Mouse (Mus musculus) layer of hippocampus, postnatal 14 days (tissue): ENCODE data around the gene Ssr1. TPM values are rescaled to one million over a fixed set of nuclear protein-coding genes. Genes with fewer than 3 reads are reported as not detected.
A peak's percentile ranks its signal among the peaks of the same experiment; 100 is the strongest.

Source experiments
- DNase-seq, 2 experiments: peaks; one replicate each; pipeline ENCODE4 v3.0.0; 2021 to 2022; ENCODE audit warnings: low spot score in 2 of 2, mixed read lengths in 1 of 2
- total RNA-seq, 2 experiments: library from RNA; stranded (reverse); gene quantifications; 2 replicates each; pipeline ENCODE4 v1.2.3; 2021

The Ssr1 gene
- total RNA-seq, 2 experiments from 2014 or later, result 81.9 to 82.1 TPM

DNA sequence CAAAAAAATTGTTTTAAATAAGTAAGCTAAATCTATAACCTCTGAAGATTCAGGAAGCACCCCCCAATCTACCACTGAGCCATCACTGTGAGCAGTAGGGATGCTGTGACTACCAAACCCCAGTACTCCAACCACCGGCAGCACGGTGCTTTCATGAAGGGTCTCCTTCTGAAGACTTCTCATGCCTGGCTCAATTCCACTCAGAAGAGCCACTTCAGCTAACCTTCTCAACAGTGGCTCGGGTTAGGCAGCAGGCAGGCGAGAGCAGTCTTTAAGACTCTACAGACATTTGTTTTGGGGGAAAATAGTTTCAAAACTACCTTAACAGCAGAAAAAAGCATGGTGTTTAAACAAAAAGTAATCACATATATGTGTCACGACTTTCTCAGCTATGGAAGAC is 13.0 kb downstream of the Ssr1 start:
- no peak for DNase-seq

DNA sequence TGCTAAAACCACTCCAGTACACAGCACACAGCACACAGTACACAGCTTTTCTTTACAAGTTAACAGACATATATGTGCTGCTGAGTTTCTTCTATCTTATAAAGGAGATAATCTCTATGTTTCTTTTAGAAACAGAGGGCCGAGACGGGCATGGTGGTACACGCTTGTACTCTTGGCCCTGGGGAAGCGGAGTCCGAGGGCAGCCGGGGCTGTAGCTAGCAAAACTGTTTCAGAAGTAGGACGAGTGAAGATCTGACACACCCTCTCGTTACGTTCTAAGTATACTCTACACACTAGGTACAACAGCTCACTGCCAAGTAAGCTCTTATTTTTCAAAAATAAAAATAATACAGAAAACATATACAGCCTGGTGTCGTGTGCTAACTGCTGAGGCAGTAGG is 13.7 kb downstream of the Ssr1 start:
- no peak for DNase-seq

DNA sequence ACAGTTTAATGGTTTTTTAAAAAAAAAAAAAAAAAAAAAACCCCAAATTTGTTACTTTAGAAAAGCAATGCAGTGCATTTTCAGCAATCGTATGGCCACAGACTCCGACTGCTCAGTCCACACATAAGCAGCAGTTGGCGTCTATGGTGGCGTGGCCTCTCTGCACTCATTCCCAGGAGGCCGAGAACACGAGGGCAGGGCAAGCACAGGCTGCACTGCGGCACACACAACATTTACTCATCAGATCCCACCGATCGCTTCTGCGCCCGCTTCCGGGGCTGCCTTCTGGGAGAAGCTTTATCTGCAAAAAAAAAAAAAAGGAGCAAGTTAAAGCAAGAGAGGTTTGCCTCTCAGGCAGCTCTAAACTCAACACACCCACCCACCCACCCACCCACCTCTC is 14.5 kb downstream of the Ssr1 start:
- DNase-seq, result no peak

GRCm38 (mm10) chr13:37974731-37975130 is 19.3 kb downstream of the Ssr1 start:
- no peak for DNase-seq

DNA sequence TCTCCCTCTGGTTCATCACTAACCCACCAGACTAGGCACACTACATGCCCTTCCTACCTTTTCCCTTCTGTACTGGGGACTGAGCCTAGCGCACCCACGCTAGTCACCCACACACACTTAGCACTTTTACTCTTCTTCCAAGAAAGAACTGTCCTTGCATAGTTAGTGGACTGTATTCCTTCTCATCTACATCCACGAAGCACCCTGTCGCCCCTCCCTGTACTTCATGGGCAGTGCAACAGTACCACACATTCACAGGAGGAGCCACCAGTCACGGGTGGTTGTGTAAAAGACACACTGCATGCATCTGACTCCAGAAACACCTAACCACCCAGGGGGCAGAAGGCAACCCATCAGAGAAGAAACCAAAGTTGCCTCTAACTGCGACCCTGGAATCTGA is 20.0 kb downstream of the Ssr1 start:
- DNase-seq, result no peak

DNA sequence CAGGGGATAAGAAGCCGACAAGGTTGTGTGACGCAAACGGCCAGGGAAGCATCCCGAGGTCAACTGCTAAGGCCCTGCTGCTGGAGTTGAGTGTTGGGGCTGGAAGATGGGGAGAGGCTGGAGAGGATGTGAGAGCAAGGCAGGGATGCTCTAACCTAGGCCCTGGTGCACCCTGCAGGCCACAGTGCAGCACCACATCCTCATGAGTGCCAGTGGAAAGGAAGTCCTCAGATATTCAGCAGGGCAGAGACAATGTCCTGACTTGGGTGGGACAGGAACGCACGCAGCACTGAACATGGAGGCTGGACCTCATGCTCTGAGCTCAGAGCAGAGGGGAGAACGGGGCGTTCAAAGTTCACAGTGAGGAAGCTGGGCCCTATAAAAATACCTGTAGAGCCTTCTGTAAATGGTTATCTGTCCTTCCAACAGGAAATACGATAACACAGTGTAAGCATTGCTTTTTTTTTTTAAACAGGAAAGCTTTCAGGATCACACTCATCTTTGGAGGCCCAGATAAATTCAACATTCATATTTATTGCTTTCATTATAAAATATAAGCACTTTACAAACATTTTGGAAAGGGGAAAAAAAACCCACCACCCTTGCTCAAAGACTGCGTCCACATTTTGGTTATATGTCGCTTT is 23.0 kb downstream of the Ssr1 start:
- no peak for DNase-seq

DNA sequence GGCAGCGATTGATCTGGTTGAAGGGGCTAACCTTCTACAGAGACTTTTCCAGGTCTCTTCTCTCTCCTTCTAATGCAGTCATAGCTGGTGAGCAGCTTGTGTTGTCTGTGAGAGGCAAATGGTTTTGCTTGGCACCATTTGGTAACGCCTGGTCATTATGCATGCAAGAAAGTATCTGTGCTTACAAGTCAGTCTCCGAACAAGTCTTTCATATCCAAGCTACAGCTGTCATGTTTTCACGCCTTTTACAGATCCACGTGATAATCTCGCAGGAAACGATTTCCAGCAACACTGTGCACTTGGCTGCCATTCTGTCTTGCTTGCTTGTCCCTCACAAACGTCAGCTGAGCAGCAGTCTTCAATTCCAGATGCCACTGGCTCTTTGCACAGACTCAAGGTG is 24.0 kb downstream of the Ssr1 start:
- peak in 1 of 2 experiments; percentile 63 for DNase-seq

GRCm38 (mm10) chr13:37969337-37969736 is 24.7 kb downstream of the Ssr1 start:
- DNase-seq, result peak; percentile 88

GRCm38 (mm10) chr13:37967565-37967964 is 26.5 kb downstream of the Ssr1 start:
- DNase-seq, result no peak

DNA sequence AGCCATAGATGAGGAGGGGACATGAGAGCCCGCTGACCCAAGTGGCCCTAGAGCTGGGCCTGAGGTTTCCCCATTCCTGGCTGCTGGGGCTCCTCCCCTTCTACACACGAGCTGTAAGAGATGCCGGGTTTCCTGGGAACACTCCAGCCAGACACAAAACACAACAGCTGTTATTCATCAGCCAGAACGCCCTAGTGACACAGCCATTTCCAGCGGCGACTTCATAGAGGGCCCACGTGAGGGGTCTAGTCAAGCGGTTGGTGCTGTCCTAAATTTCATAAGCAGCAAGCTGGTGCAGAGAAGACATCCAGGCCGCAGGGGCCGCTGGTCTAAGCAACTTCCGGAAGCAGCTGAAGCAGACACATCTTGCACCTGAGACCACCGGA is 27.0 kb downstream of the Ssr1 start:
- no peak for DNase-seq

GRCm38 (mm10) chr13:37966256-37967051 is 27.6 kb downstream of the Ssr1 start:
- DNase-seq, result no peak

DNA sequence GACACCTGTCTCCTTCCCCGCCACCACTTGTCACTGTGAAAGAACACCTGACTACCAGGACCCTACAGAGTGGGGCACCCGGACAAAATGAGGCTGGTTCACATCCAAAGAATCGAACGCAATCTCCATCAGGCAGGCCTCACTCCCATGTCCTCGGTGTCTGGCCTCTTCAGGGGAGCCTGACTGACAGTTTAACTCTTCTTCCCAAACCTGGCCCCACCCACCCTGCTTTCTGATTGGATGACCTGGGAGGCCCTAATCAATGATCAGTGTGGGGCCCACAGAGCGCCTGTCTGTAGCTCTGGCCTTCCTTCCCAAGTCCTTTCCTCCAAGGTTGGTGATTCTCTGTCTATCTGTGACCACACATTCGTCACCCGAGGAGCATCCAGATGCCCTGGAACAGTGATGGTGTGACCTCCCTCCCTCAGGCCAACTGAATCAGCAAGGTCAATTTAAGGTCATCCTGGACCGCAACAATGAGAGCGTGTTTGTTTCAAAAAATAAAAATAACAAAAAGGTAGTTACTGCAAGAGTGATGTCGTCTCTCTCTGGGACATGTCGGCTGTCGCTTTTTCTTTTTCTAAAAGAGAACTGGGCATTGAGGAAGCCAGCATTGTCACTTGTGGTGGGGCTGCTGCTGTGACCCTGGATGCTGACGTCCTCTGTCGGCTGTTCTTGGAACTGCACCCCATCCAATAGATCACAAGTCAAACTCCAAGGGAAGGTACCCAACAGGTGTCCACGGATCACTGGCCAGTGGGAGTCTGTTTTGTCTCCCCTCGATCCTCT is 28.7 kb downstream of the Ssr1 start:
- no peak for DNase-seq

DNA sequence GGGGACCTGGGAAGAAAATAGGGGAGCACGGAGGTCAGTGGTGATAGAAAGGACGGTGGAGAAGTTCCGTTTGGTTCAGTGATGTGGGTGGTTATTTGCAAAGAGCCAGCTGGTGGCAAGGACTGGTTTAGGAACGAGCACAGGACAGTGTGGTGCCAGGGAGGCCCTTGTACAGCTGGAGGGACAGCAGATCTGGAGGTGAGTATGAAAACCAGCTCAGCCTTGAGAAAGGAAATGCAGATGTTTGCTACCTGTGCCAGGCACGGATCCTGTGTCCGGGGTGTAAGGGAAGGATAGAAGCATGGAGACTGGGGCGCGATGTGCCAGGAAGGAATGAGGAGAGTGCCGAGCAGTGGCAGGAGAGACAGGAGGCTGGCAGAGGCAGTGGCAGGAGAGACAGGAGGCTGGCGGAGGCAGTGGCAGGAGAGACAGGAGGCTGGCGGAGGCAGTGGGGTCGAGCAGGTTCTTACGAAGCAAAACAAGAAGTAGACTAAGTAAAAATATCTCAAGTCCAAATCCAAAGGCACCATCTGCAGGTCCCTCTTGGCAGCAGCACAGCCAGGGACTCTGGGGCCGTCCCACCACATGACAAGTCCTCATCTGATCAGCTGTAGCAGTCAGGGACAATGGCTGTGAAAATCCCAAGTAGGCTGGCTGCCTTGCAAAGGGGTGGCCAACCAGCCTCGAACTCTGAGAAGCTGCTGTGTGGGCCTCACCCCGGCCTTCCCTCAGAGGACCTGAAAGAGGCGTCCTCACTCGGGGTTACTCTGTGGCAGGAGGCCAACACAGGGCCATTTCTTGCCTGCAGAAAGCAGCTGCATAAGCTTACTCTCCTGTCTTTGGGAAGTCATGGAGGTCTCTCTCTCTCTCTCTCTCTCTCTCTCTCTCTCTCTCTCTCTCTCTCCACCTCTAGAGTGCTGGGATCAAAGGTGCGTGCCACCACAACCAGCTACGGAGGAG is 29.6 kb downstream of the Ssr1 start:
- no peak for DNase-seq

DNA sequence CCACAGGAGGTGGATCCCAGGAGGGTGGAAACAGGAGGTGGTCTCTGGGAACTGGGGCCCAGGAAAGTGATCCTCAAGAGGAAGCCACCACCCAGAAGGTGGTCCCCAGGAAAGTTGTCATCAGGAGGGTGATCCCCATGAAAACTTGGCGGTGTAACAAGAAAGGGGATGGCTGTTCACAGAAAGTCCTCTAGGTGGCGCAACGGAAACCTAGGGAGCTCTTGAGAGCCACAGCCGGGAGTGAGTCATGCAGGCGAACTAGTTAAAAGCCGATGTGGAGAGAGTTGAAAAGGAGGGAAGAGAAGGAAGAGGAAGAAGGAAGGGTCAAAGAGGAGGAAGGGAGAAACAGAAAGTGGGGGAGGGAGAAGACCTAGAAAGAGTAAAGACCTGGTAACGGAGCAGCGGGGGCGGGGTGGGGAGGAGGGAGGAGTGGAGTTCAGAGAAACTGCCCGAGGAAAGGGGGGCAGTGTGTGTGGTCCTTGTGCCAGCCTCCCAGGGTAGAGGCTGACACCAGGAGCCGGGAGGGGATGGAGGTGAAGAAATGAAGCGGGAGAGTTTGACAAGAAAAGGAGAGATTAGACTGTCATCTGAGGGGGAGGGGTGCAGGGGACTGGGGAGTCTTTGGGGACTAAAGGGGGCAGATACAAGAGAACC is 30.5 kb downstream of the Ssr1 start:
- DNase-seq, result peak; percentile 70 to 75

DNA sequence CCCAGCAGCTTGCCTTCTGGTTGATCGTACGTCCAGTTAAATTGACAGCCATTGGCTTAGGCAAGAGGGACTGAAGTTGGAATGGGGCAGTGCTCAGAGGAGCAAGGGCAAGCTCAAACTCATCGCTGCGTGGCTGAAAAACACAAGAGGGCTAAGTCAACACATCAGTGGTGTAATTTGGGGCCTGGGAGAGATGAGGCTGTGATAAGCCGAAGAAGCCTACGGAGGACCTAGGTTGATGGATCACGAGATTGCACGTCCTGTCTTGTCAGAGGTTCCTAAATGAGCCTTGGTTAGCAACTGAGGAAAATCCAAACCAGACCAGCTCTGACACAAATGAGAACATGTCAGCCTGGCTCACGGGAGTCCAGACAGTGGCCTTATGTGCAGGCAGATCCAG is 31.5 kb downstream of the Ssr1 start:
- DNase-seq, result no peak

DNA sequence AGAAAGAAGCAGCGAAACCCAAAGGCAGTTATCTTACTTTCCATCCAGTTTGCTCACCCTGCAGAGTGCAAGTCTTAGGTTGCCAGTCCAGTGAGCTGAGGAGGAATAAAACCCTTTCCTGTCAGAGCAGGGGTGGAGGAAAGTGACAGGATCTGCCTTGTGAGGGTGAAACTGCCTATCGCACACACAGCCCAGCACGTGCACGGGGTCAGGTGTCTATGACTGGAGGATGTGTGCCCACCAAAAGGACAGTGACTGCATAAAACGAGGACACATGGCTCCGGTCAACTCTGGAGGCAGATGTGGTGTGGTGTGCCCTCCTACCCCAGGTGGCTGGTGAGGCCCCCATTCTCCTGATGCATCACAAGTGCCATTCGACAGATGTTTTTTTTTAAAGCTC is 34.1 kb downstream of the Ssr1 start:
- DNase-seq, result no peak

- DNase-seq, result no peak
Observed at GRCm38 (mm10) chr13:37959239-37959907, 34.6 kb downstream of the Ssr1 start.

DNA sequence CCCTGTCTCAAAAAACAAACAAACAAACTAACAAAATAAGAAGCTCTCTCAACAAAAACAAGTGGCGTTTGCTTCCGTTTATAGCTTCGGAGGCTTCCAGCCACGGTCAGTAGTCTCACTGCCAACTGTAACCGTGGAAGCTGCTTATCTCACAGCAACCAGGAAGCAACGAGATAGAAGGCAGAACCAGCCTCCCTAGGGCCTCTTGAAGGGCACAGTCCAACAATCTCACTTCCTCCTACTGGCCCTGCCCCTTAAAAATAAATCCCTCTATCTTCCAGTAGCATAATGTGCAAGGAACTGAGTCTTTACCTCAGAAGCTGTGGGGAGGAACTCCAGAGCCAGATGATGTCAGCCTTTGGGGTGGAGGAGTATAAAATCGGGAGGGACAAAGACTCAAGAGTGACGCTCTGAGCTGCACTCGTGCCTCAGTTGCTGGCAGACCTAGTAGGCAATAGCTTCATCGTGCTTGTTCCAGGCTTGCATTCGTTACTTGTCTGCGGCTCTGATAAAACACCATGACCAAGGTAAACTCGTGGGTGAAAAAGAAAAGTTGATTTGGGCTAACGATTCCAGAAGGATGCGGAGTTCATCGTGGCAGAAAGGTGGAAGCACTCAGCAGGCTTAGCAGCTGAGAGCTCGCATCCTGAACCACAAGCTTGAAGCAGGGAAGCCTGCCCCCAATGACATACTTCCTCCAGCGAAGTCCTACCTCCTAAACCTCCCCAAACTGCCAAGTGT is 35.3 kb downstream of the Ssr1 start:
- no peak for DNase-seq

DNA sequence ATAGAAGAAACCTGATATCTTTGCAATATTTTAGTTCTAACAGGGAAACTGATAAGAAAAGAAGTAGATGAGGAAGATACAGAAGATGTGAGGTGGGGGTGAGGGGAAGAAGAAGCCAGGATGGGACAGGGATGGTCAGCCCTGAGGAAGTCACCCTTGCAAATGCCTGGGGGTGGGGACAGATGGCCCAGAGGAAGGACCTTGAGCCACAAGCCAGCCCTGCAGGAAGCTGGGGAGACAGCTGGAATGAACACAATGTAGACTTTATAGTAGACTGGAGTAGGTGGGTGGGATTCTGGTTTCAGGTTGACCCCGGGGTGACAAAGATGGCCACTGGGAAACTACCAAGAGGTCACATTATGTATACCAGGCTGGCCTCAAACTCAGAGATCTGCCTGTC is 39.7 kb downstream of the Ssr1 start:
- DNase-seq, result no peak
